Mouse (Mus musculus): ENCODE results near the gene Retsat. TPM values are rescaled to one million over a fixed set of nuclear protein-coding genes. Genes with fewer than 3 reads are reported as not detected.

Gene Retsat
- polyA plus RNA-seq, 1 experiment = 15.6 TPM

DNA sequence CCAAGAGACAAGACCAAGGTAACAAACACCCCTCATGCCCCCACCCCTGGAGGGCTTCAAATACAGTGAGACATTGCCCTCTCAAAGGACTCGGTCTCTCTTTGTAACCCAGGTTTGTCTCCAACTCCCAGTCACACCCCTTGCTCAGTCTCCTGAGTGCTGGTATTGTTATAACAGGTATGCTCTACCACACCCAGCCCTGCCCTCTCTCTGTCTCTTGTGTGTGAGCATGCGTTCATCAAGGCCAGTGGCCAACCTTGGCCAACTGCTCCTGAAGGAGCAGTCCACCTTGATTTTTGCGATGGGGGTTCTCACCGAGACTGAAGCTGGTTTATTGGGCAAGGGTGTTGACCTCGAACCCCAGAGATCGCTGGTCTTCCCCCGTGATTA lies 57.8 kb downstream of the Retsat start:
- no peak for DNase-seq
- H3K4me1 ChIP-seq (ENCODE audit: control insufficient read depth, insufficient read depth, low read length) = no peaks in the 10 kb centered on the region
- no peak overlapping the region for H3K27ac ChIP-seq (ENCODE audit: insufficient read depth, low read length)
- H3K4me3 ChIP-seq (replicated peaks; ENCODE audit: insufficient read depth, low read depth, low read length) = no peak overlapping the region
- H3K27me3 ChIP-seq (ENCODE audit: control insufficient read depth, insufficient read depth, low read length) = no peaks in the 10 kb centered on the region
- 93% methylated on average over 7 of the region's 7 CpGs for WGBS
- TF ChIP-seq POLR2A (IDR thresholded peaks at IDR 0.05; ENCODE audit: borderline replicate concordance, insufficient read depth, low read length) = no peak
- TF ChIP-seq CTCF (IDR thresholded peaks at IDR 0.05; ENCODE audit: borderline replicate concordance, insufficient read depth, low read depth, low read length) = no peak

DNA sequence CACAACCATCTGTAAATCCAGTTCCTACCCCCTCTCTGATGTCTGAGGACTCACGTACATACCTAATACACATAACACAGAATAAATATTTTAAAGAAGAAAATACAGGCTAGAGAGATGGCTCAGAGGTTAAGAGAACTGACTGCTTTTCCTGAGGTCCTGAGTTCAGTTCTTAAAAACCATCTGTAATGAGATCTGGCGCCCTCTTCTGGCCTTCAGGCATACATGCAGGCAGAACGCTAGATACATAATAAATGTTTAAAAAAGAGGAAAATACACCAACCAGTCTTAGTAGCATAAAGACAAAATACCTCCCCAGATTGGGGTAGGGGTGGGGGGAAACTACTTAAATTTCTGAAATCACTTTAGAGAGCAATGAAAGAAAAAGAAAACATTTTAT lies 59.7 kb downstream of the Retsat start:
- H3K27ac ChIP-seq (ENCODE audit: insufficient read depth, low read length) = no peak overlapping the region
- H3K27me3 ChIP-seq (ENCODE audit: control insufficient read depth, insufficient read depth, low read length) = no peaks in the 10 kb centered on the region
- H3K4me1 ChIP-seq (ENCODE audit: control insufficient read depth, insufficient read depth, low read length) = no peaks in the 10 kb centered on the region
- no peak for DNase-seq
- 64% methylated on average over 3 of the region's 3 CpGs for WGBS
- no peak for TF ChIP-seq POLR2A (IDR thresholded peaks at IDR 0.05; ENCODE audit: borderline replicate concordance, insufficient read depth, low read length)
- TF ChIP-seq CTCF (IDR thresholded peaks at IDR 0.05; ENCODE audit: borderline replicate concordance, insufficient read depth, low read depth, low read length) = no peak
- H3K4me3 ChIP-seq (replicated peaks; ENCODE audit: insufficient read depth, low read depth, low read length) = no peak overlapping the region

Other genes starting within 250 kb of the Retsat start
- gene Tmem150a, start 243.0 kb upstream of the Retsat start, polyA plus RNA-seq (2012; rRNA removed) = 19.5 and 19.8 TPM in 2 replicates
- gene Rnf181, start 231.5 kb upstream of the Retsat start, polyA plus RNA-seq (2012; rRNA removed) = 92.1 and 95.8 TPM in 2 replicates
- 10.6 and 11.9 TPM in 2 replicates for gene Vamp5, start 218.0 kb upstream of the Retsat start, polyA plus RNA-seq (2012; rRNA removed)
- gene Vamp8, start 207.8 kb upstream of the Retsat start, polyA plus RNA-seq (2012; rRNA removed) = 57.0 and 62.2 TPM in 2 replicates
- gene Ggcx, start 184.2 kb upstream of the Retsat start, polyA plus RNA-seq (2012; rRNA removed) = 22.9 and 23.5 TPM in 2 replicates
- gene Mat2a, start 158.9 kb upstream of the Retsat start, polyA plus RNA-seq (2012; rRNA removed) = 187 and 200 TPM in 2 replicates
- gene Sh2d6, start 76.8 kb upstream of the Retsat start, polyA plus RNA-seq (2012; rRNA removed) = 0.78 and 0.79 TPM in 2 replicates
- 3.6 and 4.8 TPM in 2 replicates for gene Capg, start 54.1 kb upstream of the Retsat start, polyA plus RNA-seq (2012; rRNA removed)
- 32.5 and 32.7 TPM in 2 replicates for gene Elmod3, start 62 bp upstream of the Retsat start, polyA plus RNA-seq (2012; rRNA removed)
- 96.1 and 96.8 TPM in 2 replicates for gene Tgoln1, start 18.5 kb downstream of the Retsat start, polyA plus RNA-seq (2012; rRNA removed)
- gene Tcf7l1, start 190.8 kb downstream of the Retsat start, polyA plus RNA-seq (2012; rRNA removed) = 5.5 and 6.2 TPM in 2 replicates

Measured in cerebellum, adult 2 months (tissue).